Mouse (Mus musculus) adrenal gland, adult 2 months (tissue): ENCODE measurements around the gene Cgn. TPM values are rescaled to one million over a fixed set of nuclear protein-coding genes. Genes with fewer than 3 reads are reported as not detected.
"Not testable (repeated sequence)": the region's sequence is repeated elsewhere in the genome, so short reads cannot be mapped to it uniquely, and the experiment has no call there.

Experiments used
- DNase-seq: peaks from one replicate; pipeline ENCODE4 v3.0.0; 2021
- polyA plus RNA-seq: library from polyadenylated mRNA; depleted of rRNA; stranded (reverse); fragments of >200 nt; gene quantifications from 2 replicates; pipeline ENCODE4 v1.2.3, GENCODE M21; 2012
- total RNA-seq, 2 experiments: library from RNA; stranded (reverse); gene quantifications; 2 replicates each; pipeline ENCODE4 v1.2.3; 2021

Cgn gene
- total and polyA plus RNA-seq, 3 experiments: 0.18 to 1.4 (median 1.2) TPM

- peak; percentile 19 for DNase-seq
Observed at GRCm38 (mm10) chr3:94789516-94789915, 3.2 kb upstream of the Cgn start.

DNA sequence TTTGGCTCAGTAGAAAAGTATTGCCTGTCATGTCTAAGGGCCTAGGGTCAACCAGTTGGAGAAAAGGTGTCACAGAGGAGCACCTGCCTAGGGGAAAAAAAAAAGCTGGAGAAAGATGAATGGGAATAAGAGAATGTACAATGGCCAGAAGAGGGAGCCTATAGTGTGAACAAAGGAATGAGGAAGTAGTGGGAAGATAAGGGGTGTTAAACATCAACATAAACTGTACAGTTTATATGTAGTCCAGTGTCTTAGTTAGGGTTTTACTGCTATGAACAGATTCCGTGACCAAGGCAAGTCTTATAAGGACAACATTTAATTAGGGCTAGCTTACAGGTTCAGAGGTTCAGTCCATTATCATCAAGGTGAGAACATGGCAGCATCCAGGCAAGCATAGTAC, 2.8 kb upstream of the Cgn start:
- no peak for DNase-seq

GRCm38 (mm10) chr3:94787122-94787780, 959 bp upstream of the Cgn start:
- DNase-seq: no peak

DNA sequence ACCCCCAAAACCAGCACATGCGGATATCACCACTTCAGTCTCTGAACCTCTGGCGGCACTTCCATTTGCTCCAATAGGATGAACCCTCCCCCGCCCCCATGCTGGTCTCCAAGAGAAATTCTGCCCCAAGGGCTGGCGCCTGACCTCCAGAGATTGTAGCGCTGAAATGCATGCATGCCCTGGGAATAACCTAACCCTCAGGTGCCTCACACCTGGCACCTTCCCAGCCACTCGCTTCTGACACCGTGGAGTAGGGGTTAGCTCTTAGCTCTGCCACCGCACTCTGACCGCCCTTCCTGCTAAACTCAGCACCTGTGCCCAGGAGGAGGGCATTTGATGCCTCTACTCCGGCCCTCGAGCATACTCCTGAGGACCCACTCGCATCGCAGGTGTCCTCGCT, 334 bp downstream of the Cgn start:
- no peak for DNase-seq

DNA sequence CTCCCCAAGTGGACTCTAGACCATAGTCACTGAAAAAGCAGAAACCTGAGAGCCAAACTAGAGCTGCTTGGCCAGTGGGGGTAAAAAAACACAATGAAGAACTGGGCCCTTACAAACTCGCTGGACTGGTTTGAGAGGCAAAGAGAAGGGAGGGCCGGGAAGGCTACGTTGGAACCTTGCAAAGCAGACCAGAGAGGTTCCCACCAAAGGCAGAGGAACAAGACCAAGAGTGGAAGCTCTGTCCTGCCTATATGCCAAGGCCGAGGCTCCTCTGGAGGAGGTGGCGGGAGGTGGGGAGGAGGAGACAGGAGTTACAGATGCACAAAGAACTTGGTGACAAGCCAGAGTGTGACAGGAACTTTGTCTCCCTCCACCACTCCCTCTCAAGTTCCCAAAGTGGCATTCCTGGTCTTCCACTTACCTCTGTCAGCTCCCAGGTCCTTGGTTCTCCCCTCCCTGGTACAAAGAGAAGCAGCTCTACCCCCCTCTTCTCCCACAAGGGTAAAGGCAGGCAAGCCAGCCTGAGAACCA, 2.1 kb downstream of the Cgn start:
- peak; percentile 11 for DNase-seq

DNA sequence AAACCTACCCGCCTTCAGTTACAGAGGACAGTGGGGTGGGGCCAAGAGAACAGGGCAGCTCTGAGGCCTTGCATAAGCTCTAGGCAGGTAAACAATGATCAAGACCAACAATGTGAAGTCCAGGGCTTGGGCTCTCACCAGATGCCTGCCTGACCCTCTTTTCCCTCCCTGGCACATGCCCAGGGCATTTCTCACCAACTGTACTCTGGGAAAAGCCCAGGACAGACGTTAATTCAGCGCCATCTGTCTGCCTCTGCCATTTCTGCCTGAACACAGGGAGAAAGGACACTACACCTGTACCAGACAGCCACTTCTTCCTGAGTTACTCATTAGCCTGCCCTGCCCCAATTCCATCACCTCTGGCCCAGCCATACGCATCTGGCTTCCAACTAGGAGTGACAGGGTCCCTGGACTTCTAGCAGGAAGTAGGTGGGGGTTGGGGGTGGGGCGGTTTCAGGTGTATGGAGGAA, 2.8 kb downstream of the Cgn start:
- no peak for DNase-seq

- DNase-seq: no peak
Observed at GRCm38 (mm10) chr3:94782936-94783335, 3.4 kb downstream of the Cgn start.

- DNase-seq: no peak
Observed at GRCm38 (mm10) chr3:94781356-94781755, 4.9 kb downstream of the Cgn start.

- no peak for DNase-seq
Observed at GRCm38 (mm10) chr3:94775886-94776285, 10.4 kb downstream of the Cgn start.

GRCm38 (mm10) chr3:94774039-94774438, 12.3 kb downstream of the Cgn start:
- no peak for DNase-seq

DNA sequence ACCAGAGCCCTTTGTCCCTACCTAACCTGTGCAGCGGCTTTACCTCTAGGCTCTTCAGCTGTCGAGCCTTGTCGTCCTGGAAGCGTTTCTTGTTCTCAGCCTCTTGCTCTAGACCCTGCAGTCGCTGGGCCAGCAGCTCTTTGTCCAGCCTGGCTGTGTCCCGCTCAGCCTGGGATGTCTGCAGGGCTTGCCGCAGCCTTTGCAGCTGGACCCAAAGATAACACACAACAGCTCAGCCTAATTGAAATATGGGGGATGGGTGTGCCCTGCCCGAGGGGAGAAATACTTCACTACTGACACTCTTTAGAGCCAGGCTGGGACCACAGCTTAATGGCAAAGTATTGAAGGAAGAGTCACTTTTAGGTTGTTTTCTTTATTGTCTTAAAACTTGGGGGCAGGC, 20.8 kb downstream of the Cgn start:
- DNase-seq: not testable (repeated sequence)

- not testable (repeated sequence) for DNase-seq
Observed at GRCm38 (mm10) chr3:94764545-94765292, 21.6 kb downstream of the Cgn start.

GRCm38 (mm10) chr3:94758427-94758826, 27.9 kb downstream of the Cgn start:
- DNase-seq: not testable (repeated sequence)

DNA sequence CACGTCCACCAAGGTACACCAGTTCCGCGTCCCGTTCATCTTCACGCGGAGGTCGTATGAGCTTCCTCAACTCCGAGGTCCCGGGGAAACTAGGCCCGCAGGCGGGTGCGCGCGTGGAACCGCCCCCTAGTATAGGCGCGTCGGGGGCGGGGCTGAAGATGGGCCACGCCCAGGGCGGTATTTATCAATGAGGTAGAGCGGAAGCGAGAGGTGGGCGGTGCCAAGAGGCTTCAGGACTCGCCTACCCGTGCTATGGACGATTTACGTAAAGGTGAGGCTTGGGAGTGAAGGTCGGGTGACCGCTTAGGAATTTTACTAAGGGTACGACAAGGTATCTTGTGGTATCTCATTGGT, 28.3 kb downstream of the Cgn start:
- DNase-seq: peak; percentile 77

DNA sequence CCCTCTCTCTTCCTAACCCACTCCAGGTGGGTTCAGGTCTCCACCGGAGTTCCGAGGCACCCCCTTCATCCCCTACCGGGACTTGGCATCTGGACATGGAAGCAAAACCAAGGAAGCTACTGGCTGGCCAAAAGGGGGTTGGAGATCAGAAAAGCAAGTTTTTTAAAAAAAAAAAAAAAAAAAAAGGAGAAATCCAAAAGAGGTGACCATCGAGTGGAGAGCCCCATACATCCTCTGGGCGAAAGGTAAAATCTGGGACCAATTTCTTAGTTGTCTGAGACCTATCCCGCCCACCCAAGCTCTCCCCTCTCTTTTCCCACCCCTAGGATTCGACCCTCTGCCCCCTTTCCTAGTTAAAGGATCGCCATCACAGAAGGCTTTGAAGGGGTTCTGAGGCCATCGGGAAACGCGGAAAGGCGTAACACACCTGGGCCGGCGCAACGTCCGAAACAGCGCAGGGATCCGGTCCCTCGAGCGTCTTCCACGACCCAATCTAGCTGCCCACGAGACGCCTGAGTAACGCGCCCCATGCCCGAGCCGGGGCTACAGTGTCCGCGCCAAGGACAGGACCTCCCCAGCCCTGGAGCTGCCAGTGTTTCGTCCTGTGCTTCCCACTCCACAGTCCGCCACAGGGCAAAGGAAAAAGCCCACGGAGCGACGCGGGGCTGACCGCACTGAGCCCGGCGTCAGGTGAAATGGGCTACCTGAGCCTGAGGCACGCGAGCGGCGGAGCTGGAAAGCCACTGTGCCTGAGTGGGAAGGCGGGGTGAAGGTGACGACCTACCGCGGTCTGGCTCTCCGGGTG, 28.8 kb downstream of the Cgn start:
- not testable (repeated sequence) for DNase-seq

DNA sequence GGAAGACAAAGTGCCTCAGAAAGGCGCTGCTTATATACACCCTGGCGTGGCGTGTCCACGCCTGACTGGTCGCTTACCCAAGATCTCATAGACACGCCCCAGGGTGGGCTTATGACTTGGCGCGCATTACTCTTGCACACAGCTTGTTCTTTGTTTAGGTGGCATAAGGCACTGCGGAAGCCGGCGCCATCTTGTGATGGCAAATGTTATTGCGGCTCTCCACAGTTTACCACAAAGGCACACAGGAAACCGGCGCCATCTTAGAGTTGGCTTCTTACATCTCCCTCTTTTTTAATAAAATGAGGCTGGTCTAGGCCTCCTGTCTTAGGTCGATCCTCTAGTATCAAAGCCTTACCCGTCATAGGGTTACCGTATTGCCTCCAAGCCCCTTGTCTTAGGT, 40.6 kb downstream of the Cgn start:
- no peak for DNase-seq

- peak; percentile 25 for DNase-seq
Observed at GRCm38 (mm10) chr3:94723637-94724036, 62.7 kb downstream of the Cgn start.

GRCm38 (mm10) chr3:94718253-94718652, 68.0 kb downstream of the Cgn start:
- not testable (repeated sequence) for DNase-seq

- not testable (repeated sequence) for DNase-seq
Observed at GRCm38 (mm10) chr3:94713424-94713823, 72.9 kb downstream of the Cgn start.

DNA sequence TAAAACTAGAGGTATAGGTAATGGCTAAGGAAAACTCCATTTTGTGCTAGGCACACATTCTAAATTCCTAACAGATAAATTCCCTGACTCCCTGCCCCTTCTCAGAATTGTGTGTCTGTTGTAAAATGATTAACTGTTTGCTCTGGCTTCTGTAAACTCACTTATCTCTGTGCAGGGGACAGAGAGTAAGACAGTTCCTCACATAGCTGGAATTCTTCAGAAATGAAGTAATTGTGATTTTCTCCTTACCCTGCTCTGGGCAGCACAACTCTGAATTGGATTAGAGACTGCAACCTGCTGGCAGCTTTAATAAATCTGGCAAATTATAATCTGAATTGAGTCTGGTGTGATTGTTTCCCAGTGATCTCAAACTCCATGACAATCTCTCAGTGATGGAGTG, 75.7 kb downstream of the Cgn start:
- DNase-seq: not testable (repeated sequence)
